Mouse (Mus musculus) bone marrow, adult 2 months (tissue): ENCODE data around the gene Pan3. TPM values are rescaled to one million over a fixed set of nuclear protein-coding genes. Genes with fewer than 3 reads are reported as not detected.

Experiments
- H3K27ac ChIP-seq: fragments of 200-500 bp; 2 replicates; pipeline ENCODE4 v1.5.1; 2012; ENCODE audit warnings: low read depth, mild to moderate bottlenecking, control low read depth, inconsistent platforms, low read length; ENCODE audit not compliant: control insufficient read depth, poor library complexity, insufficient read depth
- H3K4me1 ChIP-seq: fragments of 200-500 bp; 2 replicates; pipeline ENCODE4 v1.6.1; 2011; ENCODE audit warnings: low read length; ENCODE audit not compliant: control insufficient read depth, insufficient read depth
- H3K4me3 ChIP-seq: fragments of 200-500 bp; replicated peaks from 2 replicates; pipeline ENCODE3; 2011; ENCODE audit warnings: mild to moderate bottlenecking, low read depth, low read length, control low read depth; ENCODE audit not compliant: control insufficient read depth
- CTCF ChIP-seq: fragments of 200-500 bp; IDR thresholded peaks from 2 replicates; pipeline ENCODE4 v1.5.1; 2011; ENCODE audit warnings: low read length, control low read depth; ENCODE audit not compliant: control insufficient read depth, insufficient read depth
- POLR2A ChIP-seq: fragments of 200-500 bp; IDR thresholded peaks from 2 replicates; pipeline ENCODE4 v1.6.1; 2011; ENCODE audit warnings: low read depth, mild to moderate bottlenecking, control low read depth, low read length, borderline replicate concordance; ENCODE audit not compliant: control insufficient read depth
- WGBS: fragments of 180-500 bp; shearing (Covaris S2); methylation state at CpG from one replicate; pipeline ENCODE4 v1.1.7; 2018; 5-methylcytosine and 5-hydroxymethylcytosine counted together
- polyA plus RNA-seq: library from polyadenylated mRNA; stranded (reverse); fragments of >200 nt; gene quantifications from 2 replicates; pipeline ENCODE4 v1.2.4, GENCODE M21; 2011; ENCODE audit warnings: low replicate concordance; ENCODE audit not compliant: missing spikeins, insufficient read depth, insufficient read length

Gene Pan3
- polyA plus RNA-seq, 1 experiment = 180 TPM

- Histone ChIP-seq H3K4me3 (no peak overlapping the region), H3K4me1 (peaks cover 6% of the 10 kb centered on the region), H3K27ac (no peak overlapping the region)
- TF ChIP-seq CTCF = no peak
- no peak for TF ChIP-seq POLR2A
- WGBS = 59% methylated on average over 3 of the region's 3 CpGs
Observed at GRCm38 (mm10) chr5:147440996-147441507, 11.1 kb downstream of the Pan3 start.

GRCm38 (mm10) chr5:147441979-147442378 lies 12.0 kb downstream of the Pan3 start:
- H3K4me1 ChIP-seq = peaks cover 1% of the 10 kb centered on the region; the same call in 1 of the 2 replicates
- TF ChIP-seq CTCF (no peak), POLR2A (no peak)
- 46% methylated on average over 1 of the region's 1 CpGs for WGBS
- H3K27ac ChIP-seq = no peak overlapping the region
- H3K4me3 ChIP-seq = no peak overlapping the region

GRCm38 (mm10) chr5:147442741-147443140 lies 12.8 kb downstream of the Pan3 start:
- Histone ChIP-seq H3K4me1 (peaks cover 1% of the 10 kb centered on the region; the same call in 1 of the 2 replicates), H3K4me3 (no peak overlapping the region), H3K27ac (no peak overlapping the region)
- WGBS = 73% methylated on average over 4 of the region's 4 CpGs
- TF ChIP-seq CTCF = no peak
- TF ChIP-seq POLR2A = no peak

GRCm38 (mm10) chr5:147444298-147444697 lies 14.3 kb downstream of the Pan3 start:
- Histone ChIP-seq H3K4me1 (peaks cover 2% of the 10 kb centered on the region), H3K27ac (no peak overlapping the region), H3K4me3 (no peak overlapping the region)
- TF ChIP-seq CTCF (no peak), POLR2A (no peak)
- 49% methylated on average over 6 of the region's 6 CpGs for WGBS

GRCm38 (mm10) chr5:147444757-147445156 lies 14.8 kb downstream of the Pan3 start:
- Histone ChIP-seq H3K4me3 (no peak overlapping the region), H3K4me1 (peaks cover 2% of the 10 kb centered on the region), H3K27ac (no peak overlapping the region)
- WGBS = 80% methylated on average over 2 of the region's 2 CpGs
- no peak for TF ChIP-seq POLR2A
- no peak for TF ChIP-seq CTCF

- Histone ChIP-seq H3K4me1 (peaks cover 2% of the 10 kb centered on the region), H3K4me3 (no peak overlapping the region), H3K27ac (no peak overlapping the region)
- WGBS = 72% methylated on average over 4 of the region's 4 CpGs
- TF ChIP-seq CTCF = no peak
- TF ChIP-seq POLR2A = no peak
Observed at GRCm38 (mm10) chr5:147445252-147445651, 15.3 kb downstream of the Pan3 start.

GRCm38 (mm10) chr5:147448526-147448925 lies 18.6 kb downstream of the Pan3 start:
- WGBS = 67% methylated on average over 4 of the region's 4 CpGs
- TF ChIP-seq POLR2A = no peak
- no peak for TF ChIP-seq CTCF
- no peak overlapping the region for H3K27ac ChIP-seq
- peaks cover 2% of the 10 kb centered on the region for H3K4me1 ChIP-seq
- no peak overlapping the region for H3K4me3 ChIP-seq

- Histone ChIP-seq H3K4me3 (no peak overlapping the region), H3K27ac (no peak overlapping the region), H3K4me1 (peaks cover 2% of the 10 kb centered on the region)
- 72% methylated on average over 4 of the region's 4 CpGs for WGBS
- no peak for TF ChIP-seq CTCF
- no peak for TF ChIP-seq POLR2A
Observed at GRCm38 (mm10) chr5:147448933-147449332, 19.0 kb downstream of the Pan3 start.

GRCm38 (mm10) chr5:147456491-147456890 lies 26.5 kb downstream of the Pan3 start:
- Histone ChIP-seq H3K27ac (no peak overlapping the region), H3K4me1 (no peaks in the 10 kb centered on the region; the same call in 1 of the 2 replicates), H3K4me3 (no peak overlapping the region)
- no peak for TF ChIP-seq CTCF
- no peak for TF ChIP-seq POLR2A
- WGBS = 84% methylated on average over 4 of the region's 4 CpGs
